8 mouse cellular contexts compared by ENCODE assay signal in genomic region chr7:81868158-81868557, GRCm38 (mm10). TPM values are rescaled to one million over a fixed set of nuclear protein-coding genes. Genes with fewer than 3 reads are reported as not detected.
A peak's percentile ranks its signal among the peaks of the same experiment; 100 is the strongest.
DNase-seq lines count a peak whose midpoint lies in the region; ATAC-seq lines count a peak whose summit lies in the region.

No protein-coding gene starts in this region.

- no peaks in the 10 kb centered on the region for H3K27me3 ChIP-seq in forebrain, embryonic 12.5 days
- no peaks in the 10 kb centered on the region for H3K27me3 ChIP-seq in hindbrain, embryonic 11.5 days (ENCODE audit: control insufficient read depth, insufficient read depth, low read length)

- 0 out of 2 replicates have a peak overlapping the region, but pooled peaks have one; percentile 19 for H3K27ac ChIP-seq in forebrain, embryonic 12.5 days
- no peak overlapping the region for H3K27ac ChIP-seq in hindbrain, embryonic 11.5 days (ENCODE audit: low read depth, low read length)

- no peaks in the 10 kb centered on the region for H3K9me3 ChIP-seq in forebrain, embryonic 12.5 days
- H3K9me3 ChIP-seq in hindbrain, embryonic 11.5 days (ENCODE audit: control insufficient read depth, low read length), result no peaks in the 10 kb centered on the region

- H3K4me1 ChIP-seq in forebrain, embryonic 12.5 days, result peaks cover 4% of the 10 kb centered on the region; the same call in 1 of the 2 replicates
- H3K4me1 ChIP-seq in hindbrain, embryonic 11.5 days (replicated peaks; ENCODE audit: control insufficient read depth, insufficient read depth, low read length), result no peaks in the 10 kb centered on the region

- WGBS in forebrain, embryonic 12.5 days, result 27% methylated on average over 6 of the region's 6 CpGs
- WGBS in hindbrain, embryonic 11.5 days, result 25% methylated on average over 6 of the region's 6 CpGs

- H3K4me2 ChIP-seq in forebrain, embryonic 12.5 days, result no peak overlapping the region
- H3K4me2 ChIP-seq in hindbrain, embryonic 11.5 days (replicated peaks; ENCODE audit: low read depth, low read length), result no peak overlapping the region

- ATAC-seq in forebrain, embryonic 12.5 days (ENCODE audit: low FRiP score), result peak; percentile 81; the same call in 1 of the 2 replicates
- ATAC-seq in hindbrain, embryonic 11.5 days (ENCODE audit: low FRiP score), result peak; percentile 70
- ATAC-seq in megakaryocyte, adult 5-6 weeks (ENCODE audit: poor library complexity, severe bottlenecking), result peak; percentile 88

- no peak overlapping the region for H3K9ac ChIP-seq in forebrain, embryonic 12.5 days
- no peak overlapping the region for H3K9ac ChIP-seq in hindbrain, embryonic 11.5 days (ENCODE audit: low read depth, low read length)

- peak; percentile 69 for DNase-seq in T-cell, adult 2 months (ENCODE audit: low spot score)
- peak; percentile 97 for DNase-seq in cerebellum, adult 11 months
- peak; percentile 85 for DNase-seq in hindbrain, embryonic 11.5 days (ENCODE audit: low spot score)
- DNase-seq in layer of hippocampus, adult 8-10 months (ENCODE audit: low spot score in 2 of 2), result peak; percentile 51 to 68
- peak; percentile 66 to 70 for DNase-seq in right cerebral cortex, postnatal 10 days (ENCODE audit: low spot score in 2 of 2)
- DNase-seq in urinary bladder, postnatal 36 days (ENCODE audit: low spot score in 2 of 2), result peak; percentile 33 to 63

- H3K36me3 ChIP-seq in forebrain, embryonic 12.5 days (replicated peaks), result no peaks in the 10 kb centered on the region
- no peaks in the 10 kb centered on the region for H3K36me3 ChIP-seq in hindbrain, embryonic 11.5 days (ENCODE audit: control insufficient read depth, insufficient read depth, low read length)

- H3K4me3 ChIP-seq in forebrain, embryonic 12.5 days (replicated peaks), result no peak overlapping the region
- H3K4me3 ChIP-seq in hindbrain, embryonic 11.5 days (ENCODE audit: low read depth, low read length), result no peak overlapping the region

RNA-seq across cellular contexts. Expression of gene Tm6sf1, which starts 9.4 kb away (rescaled TPM):
- 8.5 and 9.6 TPM in 2 replicates for polyA plus RNA-seq in forebrain, embryonic 12.5 days (2016; fragmentation: Nextera tagmentation; extraction: Ambion mirVana)
- 11.3 and 14.8 TPM in 2 replicates for polyA plus RNA-seq in hindbrain, embryonic 11.5 days (2014; fragmentation: Nextera tagmentation; extraction: Ambion mirVana)
- total RNA-seq in layer of hippocampus, adult 8-10 months (2022), result 10 to 100 TPM; 16.0 to 21.7 (median 16.8) TPM
- 228 and 275 TPM in 2 replicates for total RNA-seq in megakaryocyte, adult 5-6 weeks (2015)
- 275 and 308 TPM in 2 replicates for total RNA-seq in megakaryocyte, adult 5-6 weeks (2017)

RNA-seq across cellular contexts. Expression of gene Gm10160, which starts 12.6 kb away (rescaled TPM):
- not detected in 2 replicates for polyA plus RNA-seq in forebrain, embryonic 12.5 days (2016; fragmentation: Nextera tagmentation; extraction: Ambion mirVana)
- polyA plus RNA-seq in hindbrain, embryonic 11.5 days (2014; fragmentation: Nextera tagmentation; extraction: Ambion mirVana), result not detected in 2 replicates
- total RNA-seq in layer of hippocampus, adult 8-10 months (2022), result not detected
- not detected in 2 replicates for total RNA-seq in megakaryocyte, adult 5-6 weeks (2015)
- not detected in 2 replicates for total RNA-seq in megakaryocyte, adult 5-6 weeks (2017)

RNA-seq across cellular contexts. Expression of gene Btbd1, which starts 38.9 kb away (rescaled TPM):
- 101 and 102 TPM in 2 replicates for polyA plus RNA-seq in forebrain, embryonic 12.5 days (2016; fragmentation: Nextera tagmentation; extraction: Ambion mirVana)
- polyA plus RNA-seq in hindbrain, embryonic 11.5 days (2014; fragmentation: Nextera tagmentation; extraction: Ambion mirVana), result 101 and 103 TPM in 2 replicates
- 100 to 1,000 TPM in 3 of 4 experiments, 10 to 100 TPM in 1; 97.8 to 114 (median 106) TPM for total RNA-seq in layer of hippocampus, adult 8-10 months (2022)
- 49.7 and 59.4 TPM in 2 replicates for total RNA-seq in megakaryocyte, adult 5-6 weeks (2015)
- total RNA-seq in megakaryocyte, adult 5-6 weeks (2017), result 110 and 111 TPM in 2 replicates

Comparison
In these comparisons a context has a peak if more than half of its experiments do, and no peak if none do; other contexts are left out.
1. RNA of gene Tm6sf1, which starts 9.4 kb away (total RNA-seq): 228 to 308 TPM in megakaryocyte, adult 5-6 weeks; 16.0 to 21.7 TPM in layer of hippocampus, adult 8-10 months; every median in the first group is over 10 times any median in the second.
2. Peak in every context shown above with its lines, with median percentiles within 50 percentile points of each other: DNase-seq and ATAC-seq.